14 mouse cellular contexts compared by ENCODE assay signal in the genomic region with DNA sequence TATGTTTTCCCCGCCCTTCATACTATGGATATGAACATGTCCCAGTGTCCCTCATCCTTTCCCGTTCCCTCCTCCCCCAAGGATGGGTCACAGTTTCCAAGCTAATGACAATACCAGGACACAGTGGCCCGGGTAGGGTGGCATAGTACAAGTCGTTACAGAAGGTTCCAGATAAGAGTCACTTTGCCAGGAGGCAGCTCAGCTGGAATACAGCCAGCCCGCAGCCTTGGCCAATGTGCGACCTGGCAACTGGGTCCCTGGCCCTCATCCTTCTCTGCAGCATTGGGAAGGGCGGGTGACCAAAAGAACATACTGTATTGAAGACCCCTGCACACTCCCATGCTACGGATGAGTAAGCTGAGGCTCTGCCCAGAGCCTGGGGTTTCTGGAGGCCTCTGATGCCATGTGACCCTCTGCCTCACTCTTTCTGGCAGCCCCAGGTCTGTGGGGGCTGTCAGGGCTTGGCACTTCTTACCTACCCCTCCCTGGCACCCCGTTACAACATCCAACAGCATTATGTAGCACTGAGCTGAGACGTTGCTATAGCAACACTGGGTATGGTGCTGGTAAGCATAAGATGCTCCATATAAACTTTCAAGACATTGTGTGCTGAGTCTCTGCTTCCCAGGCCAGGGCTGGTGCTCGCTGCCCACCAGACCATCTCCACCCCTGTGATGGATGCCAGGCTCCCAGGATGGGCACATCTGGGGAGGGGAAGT.
DNase-seq lines count a peak whose midpoint lies in the region; ATAC-seq lines count a peak whose summit lies in the region.
"Had no signal": no experiment of that assay in that cellular context is flagged by ENCODE, and none has a peak within 500 bp of the region (broad histone marks: within the 10 kb centered on the region; RNA-seq: fewer than 3 reads in every experiment).

No protein-coding gene starts in this region.

- peaks cover 52% of the 10 kb centered on the region for H3K4me1 ChIP-seq in heart, embryonic 13.5 days

- no peak; the same call in 1 of the 2 replicates for ATAC-seq in heart, embryonic 13.5 days (ENCODE audit: extremely low read depth, insufficient number of reproducible peaks, low FRiP score, low TSS enrichment)
- peak; percentile 17; the same call in 1 of the 2 replicates for ATAC-seq in megakaryocyte-erythroid progenitor cell, adult 5-6 weeks (replicated peaks; ENCODE audit: low FRiP score, low TSS enrichment, poor library complexity, severe bottlenecking)
- ATAC-seq: activated CD4-positive, CD25-positive, alpha-beta regulatory T cell, adult 4 months had no signal

- no peaks in the 10 kb centered on the region for H3K27me3 ChIP-seq in heart, embryonic 13.5 days (replicated peaks)

- 80% methylated on average over 11 of the region's 11 CpGs for WGBS in heart, embryonic 13.5 days

- H3K4me2 ChIP-seq in heart, embryonic 13.5 days = no peak overlapping the region
- H3K4me2 ChIP-seq: liver, embryonic 15.5 days had no signal

- H3K36me3 ChIP-seq in heart, embryonic 13.5 days = no peaks in the 10 kb centered on the region
- H3K36me3 ChIP-seq: liver, embryonic 15.5 days had no signal

- H3K9ac ChIP-seq in heart, embryonic 13.5 days = 0 out of 2 replicates have a peak overlapping the region, but pooled peaks have one; percentile 1
- H3K9ac ChIP-seq: liver, embryonic 15.5 days had no signal

- H3K27ac ChIP-seq in heart, embryonic 13.5 days (replicated peaks) = no peak overlapping the region

- no peaks in the 10 kb centered on the region for H3K9me3 ChIP-seq in heart, embryonic 13.5 days
- H3K9me3 ChIP-seq: liver, embryonic 15.5 days had no signal

- DNase-seq in heart, adult 18-20 months = no peak
- peak; percentile 35 for DNase-seq in spleen, adult 12 weeks (ENCODE audit: low spot score)
- no peak for DNase-seq in spleen, postnatal 14 days (ENCODE audit: low spot score in 2 of 2)
- DNase-seq in layer of hippocampus, adult 9-10 months (ENCODE audit: low spot score) = no peak
- DNase-seq in kidney, postnatal 10 days = no peak
- DNase-seq: cerebellum, adult 9-11 months; kidney, adult 2 months; thymus, postnatal 25 days had no signal

- no peak overlapping the region for H3K4me3 ChIP-seq in heart, embryonic 13.5 days
- H3K4me3 ChIP-seq: erythroblast, embryonic 14.5 days; liver, embryonic 15.5 days; myocyte had no signal
